Mouse (Mus musculus) layer of hippocampus, adult 6 months (tissue): Measurements from ENCODE around the gene Pgrmc2. TPM values are rescaled to one million over a fixed set of nuclear protein-coding genes. Genes with fewer than 3 reads are reported as not detected.

Source experiments
- long read RNA-seq, 2 experiments: library from polyadenylated mRNA; unstranded; transcript quantifications; one replicate each; pipeline ENCODE4 v2.0.0; 2019 to 2020
- polyA plus RNA-seq: library from polyadenylated mRNA; unstranded; fragments of <200 nt; fragmentation: Nextera tagmentation; gene quantifications from 2 replicates; pipeline ENCODE4 v1.2.3, GENCODE M21; 2021

Pgrmc2 gene
- 5.9 and 7.6 TPM in 2 replicates for polyA plus RNA-seq
- long read RNA-seq, experiment 1, partial matches to known transcripts = 0 of 17 reads
- long read RNA-seq, experiment 1, other reads (novel, unspliced or antisense) = 16 of 17 reads
- long read RNA-seq, experiment 2, transcript Pgrmc2-201 (3 exons, 3,007 nt) = major isoform, 5 of 11 reads
- long read RNA-seq, experiment 2, partial matches to known transcripts = 6 of 11 reads
- long read RNA-seq, experiment 2, other reads (novel, unspliced or antisense) = 0 of 11 reads

DNA sequence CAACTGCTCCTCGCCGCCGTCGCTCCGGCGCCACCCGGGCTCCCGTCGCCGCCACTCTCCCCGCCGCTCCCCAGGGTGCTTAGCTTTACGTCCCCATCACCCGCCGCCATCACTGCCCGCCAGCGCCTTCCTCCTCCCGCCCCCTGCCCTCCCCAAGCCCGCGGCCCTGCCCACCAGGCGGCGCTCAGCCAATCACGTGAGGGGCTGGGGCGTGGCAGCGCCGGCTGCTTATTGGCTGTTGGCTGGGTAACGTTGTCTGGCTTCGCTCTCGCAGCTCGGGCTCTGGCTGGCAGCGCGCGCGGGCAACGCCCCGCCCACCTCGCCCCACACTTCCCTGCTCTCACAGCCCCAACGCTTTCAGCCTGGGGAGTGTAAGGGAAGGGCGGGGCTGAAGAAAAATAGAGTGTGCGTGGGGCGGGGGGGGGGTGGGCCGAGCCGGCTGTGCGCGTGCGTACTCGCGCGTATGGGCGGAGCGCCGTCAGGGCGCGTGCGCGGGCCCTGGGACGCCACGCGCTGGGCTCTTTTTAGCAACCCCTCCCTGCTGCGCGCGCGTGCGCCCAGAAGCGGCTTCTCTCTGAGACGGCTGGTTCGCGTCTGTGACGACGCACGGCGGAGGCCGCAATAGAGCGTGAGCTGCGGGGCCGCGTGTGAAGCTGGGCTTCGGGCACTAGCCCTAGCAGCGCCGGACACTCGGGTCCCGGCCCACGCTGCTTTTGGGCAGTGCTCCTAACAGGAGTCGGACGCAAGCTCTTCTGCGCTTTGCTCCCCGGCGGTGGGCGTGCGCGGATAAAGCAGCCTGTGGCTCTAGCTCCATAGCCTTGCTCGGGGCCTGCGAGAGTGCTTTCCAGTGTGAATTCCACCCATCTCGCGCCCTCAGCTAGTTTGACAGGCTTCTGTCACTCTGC lies at the start of gene Pgrmc2:
TSS of gene Pgrmc2 (minus strand) at position 162 of the 905 bp plus-strand sequence.

Other genes with a start within 250 kb of the Pgrmc2 start
- gene Mfsd8, start 236.2 kb downstream of the Pgrmc2 start, polyA plus RNA-seq = 12.0 and 12.2 TPM in 2 replicates
- 14.6 and 15.7 TPM in 2 replicates for gene Abhd18, start 236.1 kb downstream of the Pgrmc2 start, polyA plus RNA-seq
- not detected in 2 replicates for gene 1700034I23Rik, start 180.5 kb downstream of the Pgrmc2 start, polyA plus RNA-seq
- 2.1 and 4.9 TPM in 2 replicates for gene Larp1b, start 133.2 kb downstream of the Pgrmc2 start, polyA plus RNA-seq